Mouse (Mus musculus): Measurements from ENCODE around the gene Csrp3.

DNA sequence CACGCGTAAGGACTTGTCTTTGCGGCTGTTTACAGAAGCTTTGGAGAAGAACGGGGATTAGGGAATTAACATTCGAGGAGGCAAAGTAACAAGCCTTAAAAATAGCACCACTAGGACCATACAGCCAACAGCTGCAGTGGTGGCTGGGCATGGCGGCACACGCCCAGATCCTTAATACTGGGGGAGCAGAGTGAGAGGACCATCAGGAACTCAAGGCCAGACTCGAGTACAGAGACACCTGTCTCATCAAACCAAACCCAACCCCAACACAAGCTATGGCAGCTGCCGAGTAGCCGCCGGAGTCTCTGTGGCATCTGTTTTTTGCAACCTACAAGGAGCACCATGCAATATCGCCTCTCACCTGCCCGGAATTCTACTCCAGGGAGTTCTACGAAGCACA is 27.3 kb upstream of the Csrp3 start:
- no peak for TF ChIP-seq CTCF (IDR thresholded peaks at IDR 0.05; ENCODE audit: low read depth)
- no peak for TF ChIP-seq EP300 (IDR thresholded peaks at IDR 0.05; ENCODE audit: low read depth)
